Mouse (Mus musculus) gastrocnemius, adult 8-10 months (tissue): ENCODE data around the gene Zfp384. TPM values are rescaled to one million over a fixed set of nuclear protein-coding genes. Genes with fewer than 3 reads are reported as not detected.

Source experiments
- DNase-seq, 2 experiments: peaks; one replicate each; pipeline ENCODE4 v3.0.0; 2022; ENCODE audit warnings: low spot score in 2 of 2
- total RNA-seq, 4 experiments: library from RNA; stranded (reverse); gene quantifications; 2 replicates each; pipeline ENCODE4 v1.2.4; 2022

Gene Zfp384
- total RNA-seq, 4 experiments from 2014 or later, result 24.3 to 29.7 (median 27.4) TPM

DNA sequence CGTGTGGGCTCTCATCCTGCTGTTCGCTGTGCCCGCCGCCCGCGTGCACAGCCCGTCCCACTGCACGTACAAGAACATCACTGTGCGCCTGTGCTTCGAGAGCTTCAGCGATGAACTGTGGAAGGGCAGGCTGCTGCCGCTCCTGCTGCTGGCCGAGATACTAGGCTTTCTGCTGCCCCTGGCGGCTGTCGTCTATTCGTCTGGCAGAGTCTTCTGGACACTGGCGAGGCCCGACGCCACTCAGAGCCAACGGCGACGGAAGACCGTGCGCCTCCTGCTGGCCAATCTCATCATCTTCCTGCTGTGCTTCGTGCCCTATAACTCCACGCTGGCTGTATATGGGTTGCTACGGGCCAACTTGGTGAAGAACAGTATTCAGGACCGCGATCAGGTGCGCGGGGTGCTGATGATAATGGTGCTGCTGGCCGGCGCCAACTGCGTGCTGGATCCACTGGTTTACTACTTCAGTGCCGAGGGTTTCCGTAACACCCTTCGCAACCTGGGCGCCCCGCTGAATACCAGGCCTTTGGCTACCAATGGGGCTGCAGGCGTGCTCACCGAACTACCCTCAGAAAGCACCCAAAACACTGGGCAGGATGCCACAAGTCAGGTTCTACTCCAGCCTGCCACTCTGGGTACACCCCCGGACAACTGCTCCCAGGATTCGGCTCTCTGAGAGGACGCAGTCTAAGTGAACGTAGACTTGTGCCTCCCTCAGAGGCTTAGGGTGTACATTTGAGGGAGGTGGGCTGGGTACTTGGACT, 73.0 kb downstream of the Zfp384 start:
- DNase-seq, result peak; percentile 83 to 90

DNA sequence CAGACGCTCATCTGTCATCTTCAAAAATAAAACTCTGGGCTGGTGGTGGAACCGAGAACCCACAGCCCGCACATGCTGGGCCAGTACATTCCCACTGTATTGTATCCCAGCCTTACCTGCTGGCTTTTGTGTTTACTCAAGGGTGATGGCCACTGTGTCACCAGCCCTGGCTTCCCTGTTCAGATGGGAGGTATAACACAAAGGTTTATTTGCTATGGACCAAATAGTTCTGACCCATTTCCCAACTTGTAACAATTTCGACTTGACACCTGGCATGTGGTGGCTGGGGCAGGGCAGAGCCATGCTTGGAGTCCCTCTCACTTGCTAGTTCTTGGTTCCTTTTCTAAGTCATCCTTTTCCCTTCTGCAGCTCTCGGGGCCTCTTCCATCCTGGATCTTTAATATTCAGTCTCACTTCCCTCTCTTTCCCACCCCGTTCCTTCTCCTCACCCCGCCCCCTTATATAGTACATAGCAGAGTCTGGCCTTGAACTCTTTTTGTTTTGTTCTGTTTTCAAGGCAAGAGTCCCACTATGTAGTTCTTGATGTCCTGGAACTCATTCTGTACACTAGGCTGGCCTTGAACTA, 73.9 kb downstream of the Zfp384 start:
- DNase-seq, result no peak

DNA sequence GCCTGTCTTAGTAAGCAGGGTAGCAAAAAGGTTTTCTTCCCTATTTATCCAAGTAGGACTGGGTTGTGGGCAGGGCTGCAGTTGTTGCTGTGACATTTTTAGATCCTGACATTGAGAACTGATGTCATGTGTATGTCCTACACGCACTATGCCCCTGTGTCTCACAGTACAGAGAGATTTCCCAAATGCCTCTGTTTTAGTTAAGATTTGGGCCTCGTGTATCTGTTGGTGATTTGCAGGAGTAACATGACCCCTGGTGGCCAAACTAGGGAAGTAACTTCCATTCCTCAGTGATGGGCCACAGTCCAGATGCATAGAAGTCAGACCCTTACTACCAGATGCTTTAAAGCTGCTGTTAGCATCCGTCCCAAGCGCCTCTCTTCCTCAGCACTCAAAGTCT, 75.5 kb downstream of the Zfp384 start:
- DNase-seq, result peak in 1 of 2 experiments; percentile 31

Other genes starting within 250 kb of the Zfp384 start
- gene Eno2, start 239.5 kb upstream of the Zfp384 start, total RNA-seq, result 1 to 10 TPM in 3 of 4 experiments, under 1 TPM in 1; 0.75 to 1.4 (median 1.1) TPM
- not detected for gene Lrrc23, start 229.4 kb upstream of the Zfp384 start, total RNA-seq
- gene Spsb2, start 200.5 kb upstream of the Zfp384 start, total RNA-seq, result 1 to 10 TPM; 1.9 to 4.1 (median 2.9) TPM
- 1,000 to 10,000 TPM; 2,418 to 2,798 (median 2,572) TPM for gene Tpi1, start 194.8 kb upstream of the Zfp384 start, total RNA-seq
- 10 to 100 TPM; 44.3 to 48.1 (median 45.2) TPM for gene Usp5, start 179.7 kb upstream of the Zfp384 start, total RNA-seq
- gene Cdca3, start 179.6 kb upstream of the Zfp384 start, total RNA-seq, result under 1 TPM; 0.31 to 0.51 (median 0.37) TPM
- 1 to 10 TPM in 2 of 4 experiments, under 1 TPM in 2; 0.70 to 1.1 (median 1.0) TPM for gene Gnb3, start 168.9 kb upstream of the Zfp384 start, total RNA-seq
- gene P3h3, start 151.4 kb upstream of the Zfp384 start, total RNA-seq, result 1 to 10 TPM; 2.0 to 4.5 (median 3.3) TPM
- not detected for gene Gpr162, start 145.2 kb upstream of the Zfp384 start, total RNA-seq
- under 1 TPM in 1 of 4 experiments, not detected in 3; 0.11 TPM for gene Cd4, start 120.9 kb upstream of the Zfp384 start, total RNA-seq
- gene Lag3, start 97.4 kb upstream of the Zfp384 start, total RNA-seq, result under 1 TPM in 1 of 4 experiments, not detected in 3; 0.31 TPM
- gene Ptms, start 89.0 kb upstream of the Zfp384 start, total RNA-seq, result 10 to 100 TPM; 64.6 to 83.2 (median 76.8) TPM
- 100 to 1,000 TPM; 192 to 219 (median 202) TPM for gene Mlf2, start 77.8 kb upstream of the Zfp384 start, total RNA-seq
- 100 to 1,000 TPM; 122 to 142 (median 131) TPM for gene Cops7a, start 43.6 kb upstream of the Zfp384 start, total RNA-seq
- under 1 TPM in 3 of 4 experiments, not detected in 1; 0.19 to 0.70 (median 0.36) TPM for gene Pianp, start 12.5 kb upstream of the Zfp384 start, total RNA-seq
- 10 to 100 TPM; 19.8 to 22.3 (median 20.7) TPM for gene Ing4, start 30.6 kb downstream of the Zfp384 start, total RNA-seq
- 1 to 10 TPM in 3 of 4 experiments, under 1 TPM in 1; 0.97 to 2.5 (median 1.5) TPM for gene Acrbp, start 40.5 kb downstream of the Zfp384 start, total RNA-seq
- gene Lpar5, start 58.8 kb downstream of the Zfp384 start, total RNA-seq, result under 1 TPM in 1 of 4 experiments, not detected in 3; 0.20 TPM
- 10 to 100 TPM; 72.6 to 77.3 (median 74.3) TPM for gene Chd4, start 86.8 kb downstream of the Zfp384 start, total RNA-seq
- 10 to 100 TPM; 16.3 to 21.1 (median 19.0) TPM for gene Nop2, start 122.8 kb downstream of the Zfp384 start, total RNA-seq
- gene Iffo1, start 136.1 kb downstream of the Zfp384 start, total RNA-seq, result 1 to 10 TPM; 6.6 to 8.9 (median 7.5) TPM
- over 10,000 TPM; 10,104 to 14,130 (median 11,228) TPM for gene Gapdh, start 157.3 kb downstream of the Zfp384 start, total RNA-seq
- gene Ncapd2, start 182.6 kb downstream of the Zfp384 start, total RNA-seq, result 10 to 100 TPM in 2 of 4 experiments, 1 to 10 TPM in 2; 7.3 to 14.0 (median 9.1) TPM
- gene Mrpl51, start 182.7 kb downstream of the Zfp384 start, total RNA-seq, result 100 to 1,000 TPM; 224 to 255 (median 228) TPM
- gene Vamp1, start 206.4 kb downstream of the Zfp384 start, total RNA-seq, result 10 to 100 TPM; 15.1 to 16.8 (median 15.5) TPM
- gene Tapbpl, start 222.7 kb downstream of the Zfp384 start, total RNA-seq, result 1 to 10 TPM; 1.6 to 2.3 (median 2.0) TPM
- gene Cd27, start 227.9 kb downstream of the Zfp384 start, total RNA-seq, result under 1 TPM in 2 of 4 experiments, not detected in 2; 0.36 to 0.53 TPM